Mouse (Mus musculus) MEL (cell line): ENCODE data around the gene Ndufaf8. TPM values are rescaled to one million over a fixed set of nuclear protein-coding genes. Genes with fewer than 3 reads are reported as not detected.
A peak's percentile ranks its signal among the peaks of the same experiment; 100 is the strongest.

Experiments
- DNase-seq: peaks from one replicate; pipeline ENCODE4 v3.0.0; 2011; ENCODE audit warnings: low read depth, low spot score
- H3K27ac ChIP-seq: 2 replicates; pipeline ENCODE4 v1.5.1; 2012; ENCODE audit warnings: low read depth, mild to moderate bottlenecking, control low read depth, low read length, moderate library complexity; ENCODE audit not compliant: control insufficient read depth
- H3K27me3 ChIP-seq, 2 experiments: fragments of 150-350 bp in 1 of 2; sonication (generic) in 1 of 2; 2 replicates each; pipeline ENCODE4 v1.6.1; 2012; ENCODE audit warnings: low read length in 2 of 2, mild to moderate bottlenecking in 2 of 2, improper control_type of control experiment in 1 of 2, moderate library complexity in 1 of 2; ENCODE audit not compliant: insufficient read depth in 2 of 2, control insufficient read depth in 1 of 2
- H3K36me3 ChIP-seq, 2 experiments: 2 replicates each; pipeline ENCODE4 v1.6.1; 2012 to 2014; ENCODE audit warnings: low read length in 2 of 2, improper control_type of control experiment in 1 of 2, inconsistent platforms in 1 of 2, mild to moderate bottlenecking in 1 of 2; ENCODE audit not compliant: insufficient read depth in 2 of 2, control insufficient read depth in 1 of 2
- H3K4me1 ChIP-seq, 2 experiments: fragments of 150-350 bp in 1 of 2; sonication (generic) in 1 of 2; 2 replicates each; pipeline ENCODE4 v1.6.1; 2012; ENCODE audit warnings: low read length in 2 of 2, improper control_type of control experiment in 1 of 2, mild to moderate bottlenecking in 1 of 2; ENCODE audit not compliant: insufficient read depth in 2 of 2, control insufficient read depth in 1 of 2
- H3K4me3 ChIP-seq, 2 experiments: fragments of 150-350 bp in 1 of 2; sonication (generic) in 1 of 2; 2 replicates each; pipeline ENCODE4 v1.5.1; 2012; ENCODE audit warnings: low read depth in 2 of 2, low read length in 2 of 2, mild to moderate bottlenecking in 2 of 2, moderate library complexity in 2 of 2, control low read depth in 1 of 2, improper control_type of control experiment in 1 of 2; ENCODE audit not compliant: control insufficient read depth in 1 of 2, insufficient read depth in 1 of 2
- H3K79me2 ChIP-seq: 2 replicates; pipeline ENCODE4 v1.6.1; 2012; ENCODE audit warnings: mild to moderate bottlenecking, low read length, moderate library complexity; ENCODE audit not compliant: control insufficient read depth, poor library complexity, insufficient read depth
- H3K9ac ChIP-seq: 2 replicates; pipeline ENCODE4 v1.6.1; 2012; ENCODE audit warnings: low read depth, mild to moderate bottlenecking, control low read depth, low read length, moderate library complexity; ENCODE audit not compliant: control insufficient read depth, poor library complexity, severe bottlenecking
- H3K9me3 ChIP-seq: fragments of 150-350 bp; sonication (generic); replicated peaks from 2 replicates; pipeline ENCODE4 v1.6.1; 2012; ENCODE audit warnings: mild to moderate bottlenecking, low read length, improper control_type of control experiment, moderate library complexity; ENCODE audit not compliant: insufficient read depth
- CHD1 ChIP-seq: IDR thresholded peaks from 2 replicates; pipeline ENCODE4 v1.6.1; 2012; ENCODE audit warnings: low read depth, mild to moderate bottlenecking, inconsistent platforms, low read length, improper control_type of control experiment
- CHD2 ChIP-seq: IDR thresholded peaks from 2 replicates; pipeline ENCODE4 v1.6.1; 2011; ENCODE audit warnings: low read length, improper control_type of control experiment
- CTCF ChIP-seq, 3 experiments: IDR thresholded peaks in 2 of 3; conservative IDR thresholded peaks in 1 of 3; 2 replicates each; pipeline ENCODE4 v1.5.1; 2011 to 2012; ENCODE audit warnings: low read length in 3 of 3, low read depth in 2 of 3, mild to moderate bottlenecking in 2 of 3, improper control_type of control experiment in 1 of 3, inconsistent platforms in 1 of 3, mixed read lengths in 1 of 3, moderate library complexity in 1 of 3; ENCODE audit not compliant: control insufficient read depth in 1 of 3, insufficient read depth in 1 of 3, poor library complexity in 1 of 3, severe bottlenecking in 1 of 3
- ELF1 ChIP-seq: IDR thresholded peaks from 2 replicates; pipeline ENCODE4 v1.6.1; 2014; ENCODE audit warnings: low read depth, mild to moderate bottlenecking, inconsistent platforms, low read length, improper control_type of control experiment, moderate library complexity
- EP300 ChIP-seq, 2 experiments: IDR thresholded peaks; 2 replicates each; pipeline ENCODE4 v1.6.1; 2011; ENCODE audit warnings: improper control_type of control experiment in 2 of 2, low read length in 2 of 2, low read depth in 1 of 2, mild to moderate bottlenecking in 1 of 2
- ETS1 ChIP-seq: IDR thresholded peaks from 2 replicates; pipeline ENCODE4 v1.6.1; 2012; ENCODE audit warnings: low read depth, mild to moderate bottlenecking, inconsistent platforms, low read length, improper control_type of control experiment, moderate library complexity
- GATA1 ChIP-seq: IDR thresholded peaks from 2 replicates; pipeline ENCODE4 v1.6.1; 2011; ENCODE audit warnings: low read depth, low read length, improper control_type of control experiment
- HCFC1 ChIP-seq: IDR thresholded peaks from 2 replicates; pipeline ENCODE4 v1.6.1; 2012; ENCODE audit warnings: low read depth, mild to moderate bottlenecking, inconsistent platforms, low read length, improper control_type of control experiment, moderate library complexity
- KAT2A ChIP-seq: conservative IDR thresholded peaks from 2 replicates; pipeline ENCODE4 v1.6.1; 2012; ENCODE audit warnings: low read depth, low read length, improper control_type of control experiment, inconsistent platforms
- MAX ChIP-seq: IDR thresholded peaks from 2 replicates; pipeline ENCODE4 v1.6.1; 2011; ENCODE audit warnings: low read length, improper control_type of control experiment
- MYC ChIP-seq: IDR thresholded peaks from 2 replicates; pipeline ENCODE4 v1.6.1; 2011; ENCODE audit warnings: low read depth, mild to moderate bottlenecking, low read length, improper control_type of control experiment, moderate library complexity
- NELFE ChIP-seq: IDR thresholded peaks from 2 replicates; pipeline ENCODE4 v1.6.1; 2011; ENCODE audit warnings: low read depth, low read length, improper control_type of control experiment
- NRF1 ChIP-seq: IDR thresholded peaks from 2 replicates; pipeline ENCODE4 v1.6.1; 2014; ENCODE audit warnings: low read depth, mild to moderate bottlenecking, inconsistent platforms, low read length, improper control_type of control experiment, moderate library complexity; ENCODE audit not compliant: poor library complexity, insufficient read depth, severe bottlenecking
- POLR2A ChIP-seq, 2 experiments: IDR thresholded peaks; 2 replicates each; pipeline ENCODE4 v1.6.1; 2011 to 2012; ENCODE audit warnings: low read length in 2 of 2, mild to moderate bottlenecking in 2 of 2, control low read depth in 1 of 2, improper control_type of control experiment in 1 of 2, low read depth in 1 of 2, moderate library complexity in 1 of 2; ENCODE audit not compliant: control insufficient read depth in 1 of 2, insufficient read depth in 1 of 2, poor library complexity in 1 of 2
- POLR2AphosphoS5 ChIP-seq: IDR thresholded peaks from 2 replicates; pipeline ENCODE4 v1.6.1; 2012; ENCODE audit warnings: low read depth, borderline replicate concordance, mild to moderate bottlenecking, inconsistent platforms, low read length, moderate library complexity, mixed read lengths
- RAD21 ChIP-seq: IDR thresholded peaks from 2 replicates; pipeline ENCODE4 v1.6.1; 2011; ENCODE audit warnings: mild to moderate bottlenecking, low read depth, low read length, improper control_type of control experiment
- SIN3A ChIP-seq: IDR thresholded peaks from 2 replicates; pipeline ENCODE4 v1.6.1; 2012; ENCODE audit warnings: low read length, improper control_type of control experiment, inconsistent platforms
- TAL1 ChIP-seq: IDR thresholded peaks from 2 replicates; pipeline ENCODE4 v1.6.1; 2012; ENCODE audit warnings: mild to moderate bottlenecking, inconsistent platforms, low read length, moderate library complexity, mixed read lengths
- TBP ChIP-seq: IDR thresholded peaks from 2 replicates; pipeline ENCODE4 v1.8.0; 2011; ENCODE audit warnings: low read depth, low read length, improper control_type of control experiment
- TCF12 ChIP-seq: IDR thresholded peaks from 2 replicates; pipeline ENCODE4 v1.6.1; 2014; ENCODE audit warnings: low read depth, mild to moderate bottlenecking, inconsistent platforms, low read length, improper control_type of control experiment, moderate library complexity
- UBTF ChIP-seq: IDR thresholded peaks from 2 replicates; pipeline ENCODE4 v1.6.1; 2012; ENCODE audit warnings: low read depth, mild to moderate bottlenecking, inconsistent platforms, low read length, improper control_type of control experiment, moderate library complexity, borderline replicate concordance; ENCODE audit not compliant: insufficient read depth
- USF1 ChIP-seq: IDR thresholded peaks from 2 replicates; pipeline ENCODE4 v1.6.1; 2014; ENCODE audit warnings: low read depth, mild to moderate bottlenecking, inconsistent platforms, low read length, improper control_type of control experiment, moderate library complexity
- USF2 ChIP-seq, 2 experiments: IDR thresholded peaks; 2 replicates each; pipeline ENCODE4 v1.6.1; 2011 to 2012; ENCODE audit warnings: improper control_type of control experiment in 2 of 2, low read length in 2 of 2, borderline replicate concordance in 1 of 2, inconsistent platforms in 1 of 2, low read depth in 1 of 2, mild to moderate bottlenecking in 1 of 2; ENCODE audit not compliant: insufficient read depth in 1 of 2
- ZC3H11A ChIP-seq: IDR thresholded peaks from 2 replicates; pipeline ENCODE4 v1.6.1; 2012; ENCODE audit warnings: low read depth, mild to moderate bottlenecking, inconsistent platforms, low read length, improper control_type of control experiment
- ZKSCAN1 ChIP-seq: IDR thresholded peaks from 2 replicates; pipeline ENCODE4 v1.6.1; 2012; ENCODE audit warnings: low read depth, mild to moderate bottlenecking, inconsistent platforms, low read length, improper control_type of control experiment, moderate library complexity
- ZMIZ1 ChIP-seq: IDR thresholded peaks from 2 replicates; pipeline ENCODE4 v1.6.1; 2012; ENCODE audit warnings: low read depth, mild to moderate bottlenecking, inconsistent platforms, low read length, improper control_type of control experiment, moderate library complexity
- ZNF384 ChIP-seq: IDR thresholded peaks from 2 replicates; pipeline ENCODE4 v1.6.1; 2012; ENCODE audit warnings: low read depth, mild to moderate bottlenecking, inconsistent platforms, low read length, improper control_type of control experiment
- polyA plus RNA-seq, 2 experiments: library from polyadenylated mRNA; stranded (reverse) in 1 of 2; unstranded in 1 of 2; fragments of >175 nt in 1 of 2; fragments of >200 nt in 1 of 2; gene quantifications; 2 replicates each; pipeline versions ENCODE4 v1.2.1 to v1.2.4; 2012; ENCODE audit warnings: low replicate concordance in 2 of 2, low read depth in 1 of 2; ENCODE audit not compliant: insufficient read length in 2 of 2, insufficient read depth in 1 of 2, missing spikeins in 1 of 2
- total RNA-seq: library from RNA; depleted of rRNA; stranded (reverse); fragments of 300-350 nt; gene quantifications from 2 replicates; pipeline ENCODE4 v1.2.3, GENCODE M21; 2012

Ndufaf8 gene
- total and polyA plus RNA-seq, 3 experiments: 77.6 to 120 TPM; not detected in 1

- H3K9ac ChIP-seq: peak overlapping the region; percentile 82
- H3K79me2 ChIP-seq: peaks cover 3% of the 10 kb centered on the region; the same call in 1 of the 2 replicates
- DNase-seq: peak; percentile 60
- peak overlapping the region; percentile 72 to 89 for H3K4me3 ChIP-seq
- peak; percentile 31; the same call in 1 of the 2 replicates for TF ChIP-seq MAX
- TF ChIP-seq GATA1: no peak
- no peak for TF ChIP-seq CHD1
- no peak for TF ChIP-seq CTCF (IDR thresholded peaks at IDR 0.05 in 2 of 3, conservative IDR thresholded peaks at IDR 0.05 in 1 of 3; ENCODE audit: control insufficient read depth in 1 of 3, insufficient read depth in 1 of 3, low read depth in 2 of 3, low read length in 3 of 3, poor library complexity in 1 of 3, severe bottlenecking in 1 of 3)
- 0 out of 2 replicates have a peak, but pooled peaks have one; percentile 7 for TF ChIP-seq USF1
- TF ChIP-seq HCFC1: no peak
- peak; percentile 51; the same call in 1 of the 2 replicates for TF ChIP-seq SIN3A
- TF ChIP-seq MYC: 0 out of 2 replicates have a peak, but pooled peaks have one; percentile 32
- no peaks in the 10 kb centered on the region for H3K27me3 ChIP-seq
- no peak overlapping the region for H3K27ac ChIP-seq
- H3K9me3 ChIP-seq: no peaks in the 10 kb centered on the region
- H3K4me1 ChIP-seq: peaks cover 4 to 21% of the 10 kb centered on the region in 2 experiments; a peak in 3 of 4 replicates
- no peaks in the 10 kb centered on the region; a peak in 1 of 4 replicates for H3K36me3 ChIP-seq
These were observed 12.7 kb upstream of the Ndufaf8 start for GRCm38 (mm10) chr11:120085891-120086627.

GRCm38 (mm10) chr11:120086702-120087152 lies 12.0 kb upstream of the Ndufaf8 start, which contains the start of gene Cep131:
Cep131 (minus strand) TSS chr11:120086827.
- Histone ChIP-seq H3K79me2 (peaks cover 3% of the 10 kb centered on the region; the same call in 1 of the 2 replicates), H3K4me1 (peaks cover 4 to 21% of the 10 kb centered on the region in 2 experiments; a peak in 3 of 4 replicates), H3K4me3 (peak within 1 kb of the TSS; percentile 72 to 89), H3K36me3 (no peaks in the 10 kb centered on the region; a peak in 1 of 4 replicates), H3K27me3 (no peaks in the 10 kb centered on the region), H3K27ac (peak within 1 kb of the TSS; percentile 63), H3K9ac (peak within 1 kb of the TSS; percentile 82), H3K9me3 (no peaks in the 10 kb centered on the region)
- peak; percentile 99 for DNase-seq
- no peak for TF ChIP-seq MAX
- no peak for TF ChIP-seq GATA1
- no peak for TF ChIP-seq UBTF
- TF ChIP-seq ZKSCAN1: no peak
- TF ChIP-seq CHD2: peak; percentile 57; the same call in 1 of the 2 replicates
- TF ChIP-seq CTCF (IDR thresholded peaks at IDR 0.05 in 2 of 3, conservative IDR thresholded peaks at IDR 0.05 in 1 of 3; ENCODE audit: control insufficient read depth in 1 of 3, insufficient read depth in 1 of 3, low read depth in 2 of 3, low read length in 3 of 3, poor library complexity in 1 of 3, severe bottlenecking in 1 of 3): no peak
- peak; percentile 19; the same call in 1 of the 2 replicates for TF ChIP-seq SIN3A
- no peak for TF ChIP-seq MYC
- peak; percentile 73; the same call in 1 of the 2 replicates for TF ChIP-seq ZMIZ1
- no peak for TF ChIP-seq KAT2A
- 0 out of 2 replicates have a peak, but pooled peaks have one; percentile 22 for TF ChIP-seq ELF1
- no peak for TF ChIP-seq ZC3H11A
- TF ChIP-seq CHD1: no peak
- TF ChIP-seq POLR2A (IDR thresholded peaks at IDR 0.05; ENCODE audit: control insufficient read depth in 1 of 2, insufficient read depth in 1 of 2, low read depth in 1 of 2, low read length in 2 of 2, poor library complexity in 1 of 2): peak; percentile 47 to 91; a peak in 3 of 4 replicates
- TF ChIP-seq TCF12: peak; percentile 39; the same call in 1 of the 2 replicates
- TF ChIP-seq TAL1: no peak
- no peak for TF ChIP-seq EP300 (IDR thresholded peaks at IDR 0.05; ENCODE audit: low read depth in 1 of 2, low read length in 2 of 2)
- peak; percentile 85 for TF ChIP-seq NELFE
- no peak for TF ChIP-seq ETS1
- no peak for TF ChIP-seq POLR2AphosphoS5
- no peak for TF ChIP-seq TBP
- no peak for TF ChIP-seq HCFC1
- TF ChIP-seq USF2 (IDR thresholded peaks at IDR 0.05; ENCODE audit: borderline replicate concordance in 1 of 2, insufficient read depth in 1 of 2, low read depth in 1 of 2, low read length in 2 of 2): no peak
- no peak for TF ChIP-seq USF1
- no peak for TF ChIP-seq RAD21
- no peak for TF ChIP-seq ZNF384
- peak; percentile 62 for TF ChIP-seq NRF1
